Mouse (Mus musculus) MEL (cell line): ENCODE measurements around the gene Smtnl2. TPM values are rescaled to one million over a fixed set of nuclear protein-coding genes. Genes with fewer than 3 reads are reported as not detected.
A peak's percentile ranks its signal among the peaks of the same experiment; 100 is the strongest.

ENCODE experiments used
- DNase-seq: peaks from one replicate; pipeline ENCODE4 v3.0.0; 2011; ENCODE audit warnings: low read depth, low spot score
- H3K27ac ChIP-seq: 2 replicates; pipeline ENCODE4 v1.5.1; 2012; ENCODE audit warnings: low read depth, mild to moderate bottlenecking, control low read depth, low read length, moderate library complexity; ENCODE audit not compliant: control insufficient read depth
- H3K27me3 ChIP-seq, 2 experiments: fragments of 150-350 bp in 1 of 2; sonication (generic) in 1 of 2; 2 replicates each; pipeline ENCODE4 v1.6.1; 2012; ENCODE audit warnings: low read length in 2 of 2, mild to moderate bottlenecking in 2 of 2, improper control_type of control experiment in 1 of 2, moderate library complexity in 1 of 2; ENCODE audit not compliant: insufficient read depth in 2 of 2, control insufficient read depth in 1 of 2
- H3K36me3 ChIP-seq, 2 experiments: 2 replicates each; pipeline ENCODE4 v1.6.1; 2012 to 2014; ENCODE audit warnings: low read length in 2 of 2, improper control_type of control experiment in 1 of 2, inconsistent platforms in 1 of 2, mild to moderate bottlenecking in 1 of 2; ENCODE audit not compliant: insufficient read depth in 2 of 2, control insufficient read depth in 1 of 2
- H3K4me1 ChIP-seq, 2 experiments: fragments of 150-350 bp in 1 of 2; sonication (generic) in 1 of 2; 2 replicates each; pipeline ENCODE4 v1.6.1; 2012; ENCODE audit warnings: low read length in 2 of 2, improper control_type of control experiment in 1 of 2, mild to moderate bottlenecking in 1 of 2; ENCODE audit not compliant: insufficient read depth in 2 of 2, control insufficient read depth in 1 of 2
- H3K4me3 ChIP-seq, 2 experiments: fragments of 150-350 bp in 1 of 2; sonication (generic) in 1 of 2; 2 replicates each; pipeline ENCODE4 v1.5.1; 2012; ENCODE audit warnings: low read depth in 2 of 2, low read length in 2 of 2, mild to moderate bottlenecking in 2 of 2, moderate library complexity in 2 of 2, control low read depth in 1 of 2, improper control_type of control experiment in 1 of 2; ENCODE audit not compliant: control insufficient read depth in 1 of 2, insufficient read depth in 1 of 2
- H3K79me2 ChIP-seq: 2 replicates; pipeline ENCODE4 v1.6.1; 2012; ENCODE audit warnings: mild to moderate bottlenecking, low read length, moderate library complexity; ENCODE audit not compliant: control insufficient read depth, poor library complexity, insufficient read depth
- H3K9ac ChIP-seq: 2 replicates; pipeline ENCODE4 v1.6.1; 2012; ENCODE audit warnings: low read depth, mild to moderate bottlenecking, control low read depth, low read length, moderate library complexity; ENCODE audit not compliant: control insufficient read depth, poor library complexity, severe bottlenecking
- H3K9me3 ChIP-seq: fragments of 150-350 bp; sonication (generic); replicated peaks from 2 replicates; pipeline ENCODE4 v1.6.1; 2012; ENCODE audit warnings: mild to moderate bottlenecking, low read length, improper control_type of control experiment, moderate library complexity; ENCODE audit not compliant: insufficient read depth
- CHD1 ChIP-seq: IDR thresholded peaks from 2 replicates; pipeline ENCODE4 v1.6.1; 2012; ENCODE audit warnings: low read depth, mild to moderate bottlenecking, inconsistent platforms, low read length, improper control_type of control experiment
- CHD2 ChIP-seq: IDR thresholded peaks from 2 replicates; pipeline ENCODE4 v1.6.1; 2011; ENCODE audit warnings: low read length, improper control_type of control experiment
- ELF1 ChIP-seq: IDR thresholded peaks from 2 replicates; pipeline ENCODE4 v1.6.1; 2014; ENCODE audit warnings: low read depth, mild to moderate bottlenecking, inconsistent platforms, low read length, improper control_type of control experiment, moderate library complexity
- HCFC1 ChIP-seq: IDR thresholded peaks from 2 replicates; pipeline ENCODE4 v1.6.1; 2012; ENCODE audit warnings: low read depth, mild to moderate bottlenecking, inconsistent platforms, low read length, improper control_type of control experiment, moderate library complexity
- MEF2A ChIP-seq: IDR thresholded peaks from 2 replicates; pipeline ENCODE4 v1.6.1; 2014; ENCODE audit warnings: low read depth, mild to moderate bottlenecking, inconsistent platforms, low read length, improper control_type of control experiment; ENCODE audit not compliant: poor library complexity, insufficient replicate concordance, severe bottlenecking; ENCODE audit errors: extremely low read depth
- NELFE ChIP-seq: IDR thresholded peaks from 2 replicates; pipeline ENCODE4 v1.6.1; 2011; ENCODE audit warnings: low read depth, low read length, improper control_type of control experiment
- NRF1 ChIP-seq: IDR thresholded peaks from 2 replicates; pipeline ENCODE4 v1.6.1; 2014; ENCODE audit warnings: low read depth, mild to moderate bottlenecking, inconsistent platforms, low read length, improper control_type of control experiment, moderate library complexity; ENCODE audit not compliant: poor library complexity, insufficient read depth, severe bottlenecking
- POLR2A ChIP-seq, 2 experiments: IDR thresholded peaks; 2 replicates each; pipeline ENCODE4 v1.6.1; 2011 to 2012; ENCODE audit warnings: low read length in 2 of 2, mild to moderate bottlenecking in 2 of 2, control low read depth in 1 of 2, improper control_type of control experiment in 1 of 2, low read depth in 1 of 2, moderate library complexity in 1 of 2; ENCODE audit not compliant: control insufficient read depth in 1 of 2, insufficient read depth in 1 of 2, poor library complexity in 1 of 2
- POLR2AphosphoS2 ChIP-seq: IDR thresholded peaks from 2 replicates; pipeline ENCODE4 v1.6.1; 2011; ENCODE audit warnings: low read length, improper control_type of control experiment
- POLR2AphosphoS5 ChIP-seq: IDR thresholded peaks from 2 replicates; pipeline ENCODE4 v1.6.1; 2012; ENCODE audit warnings: low read depth, borderline replicate concordance, mild to moderate bottlenecking, inconsistent platforms, low read length, moderate library complexity, mixed read lengths
- SMC3 ChIP-seq: IDR thresholded peaks from 2 replicates; pipeline ENCODE4 v1.6.1; 2011; ENCODE audit warnings: low read depth, low read length, improper control_type of control experiment
- TBP ChIP-seq: IDR thresholded peaks from 2 replicates; pipeline ENCODE4 v1.8.0; 2011; ENCODE audit warnings: low read depth, low read length, improper control_type of control experiment
- ZNF384 ChIP-seq: IDR thresholded peaks from 2 replicates; pipeline ENCODE4 v1.6.1; 2012; ENCODE audit warnings: low read depth, mild to moderate bottlenecking, inconsistent platforms, low read length, improper control_type of control experiment
- polyA plus RNA-seq, 2 experiments: library from polyadenylated mRNA; stranded (reverse) in 1 of 2; unstranded in 1 of 2; fragments of >175 nt in 1 of 2; fragments of >200 nt in 1 of 2; gene quantifications; 2 replicates each; pipeline versions ENCODE4 v1.2.1 to v1.2.4; 2012; ENCODE audit warnings: low replicate concordance in 2 of 2, low read depth in 1 of 2; ENCODE audit not compliant: insufficient read length in 2 of 2, insufficient read depth in 1 of 2, missing spikeins in 1 of 2
- total RNA-seq: library from RNA; depleted of rRNA; stranded (reverse); fragments of 300-350 nt; gene quantifications from 2 replicates; pipeline ENCODE4 v1.2.3, GENCODE M21; 2012

Smtnl2 gene
- total and polyA plus RNA-seq, 3 experiments = 10.2 to 10.9 TPM; not detected in 1

DNA sequence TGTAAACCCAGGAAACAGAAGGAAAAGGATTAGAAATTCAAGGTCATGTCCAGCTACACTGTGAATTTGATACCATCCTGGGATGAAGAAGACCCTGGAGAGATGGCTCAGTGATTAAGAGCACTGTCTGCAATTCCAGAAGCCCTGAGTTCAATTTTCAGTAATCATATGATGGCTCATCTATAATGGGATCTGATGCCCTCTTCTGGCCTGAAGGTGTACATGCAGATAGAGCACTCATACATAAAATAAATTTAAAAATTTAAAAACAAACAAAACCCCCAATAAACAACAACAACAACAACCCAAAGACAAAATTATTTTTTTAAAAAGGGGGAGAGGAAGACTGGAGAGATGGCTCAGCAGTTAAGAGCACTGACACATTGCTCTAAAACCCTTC, 15.4 kb upstream of the Smtnl2 start (continued):
- no peak for TF ChIP-seq MEF2A

DNA sequence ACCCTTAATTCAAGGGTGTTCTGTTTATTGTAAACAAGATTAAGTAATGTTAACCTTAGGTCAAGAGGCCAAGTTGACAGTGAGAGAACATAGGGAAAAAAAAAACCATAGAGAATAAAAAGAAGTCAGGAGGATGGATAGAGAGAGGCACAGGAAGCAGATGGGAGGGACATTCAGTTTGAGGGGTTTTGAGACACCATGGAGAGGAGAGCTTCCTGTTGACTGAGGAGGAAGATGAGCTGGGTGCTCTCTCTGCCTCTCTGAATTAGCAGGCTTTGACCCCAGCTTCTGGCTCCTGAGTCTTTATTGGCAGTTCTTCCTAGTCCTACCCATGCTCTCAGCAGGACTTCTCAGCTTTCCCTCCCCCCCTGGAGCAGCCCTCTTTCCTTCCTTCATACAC, 13.7 kb upstream of the Smtnl2 start:
- Histone ChIP-seq H3K9ac (peak overlapping the region; percentile 52), H3K79me2 (no peaks in the 10 kb centered on the region), H3K27me3 (no peaks in the 10 kb centered on the region), H3K4me1 (peaks cover 4 to 16% of the 10 kb centered on the region in 2 experiments), H3K27ac (no peak overlapping the region), H3K4me3 (peak overlapping the region; percentile 30 to 49; a peak in 3 of 4 replicates), H3K9me3 (no peaks in the 10 kb centered on the region), H3K36me3 (peaks cover 0 to 6% of the 10 kb centered on the region in 2 experiments; a peak in 2 of 4 replicates)
- DNase-seq = peak; percentile 81
- TF ChIP-seq TBP (peak; percentile 84), HCFC1 (peak; percentile 79), ELF1 (0 out of 2 replicates have a peak, but pooled peaks have one; percentile 34), ZNF384 (peak; percentile 76), NELFE (peak; percentile 43; the same call in 1 of the 2 replicates), POLR2A (IDR thresholded peaks at IDR 0.05; ENCODE audit: control insufficient read depth in 1 of 2, insufficient read depth in 1 of 2, low read depth in 1 of 2, low read length in 2 of 2, poor library complexity in 1 of 2) (peak in 1 of 2 experiments; percentile 50; a peak in 2 of 4 replicates), CHD2 (no peak), SMC3 (no peak)
- TF ChIP-seq, all 39 proteins: peak for 6

DNA sequence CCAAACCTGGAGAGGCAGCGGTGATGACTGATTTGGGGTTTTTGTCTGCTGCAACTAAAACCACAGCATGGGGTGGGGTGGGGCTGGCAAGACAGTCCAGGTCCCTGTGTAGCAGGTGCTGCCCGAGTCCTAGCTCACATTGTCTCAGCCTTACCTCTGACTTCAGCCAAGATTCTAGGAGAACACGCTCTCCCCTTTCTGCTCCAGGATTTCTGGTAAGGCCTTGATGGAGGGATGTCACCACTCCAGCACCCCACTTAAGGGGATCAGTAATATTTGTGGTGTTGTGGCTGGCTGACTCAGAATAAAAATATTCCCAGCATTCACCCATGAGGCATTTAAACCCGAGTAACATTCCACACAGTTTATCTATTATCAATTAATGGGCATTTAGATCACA, 12.2 kb upstream of the Smtnl2 start:
- Histone ChIP-seq H3K79me2 (no peaks in the 10 kb centered on the region), H3K9ac (no peak overlapping the region), H3K4me3 (no peak overlapping the region), H3K27ac (no peak overlapping the region), H3K27me3 (no peaks in the 10 kb centered on the region), H3K36me3 (peaks cover 0 to 6% of the 10 kb centered on the region in 2 experiments; a peak in 2 of 4 replicates), H3K9me3 (no peaks in the 10 kb centered on the region)
- no peak for DNase-seq
- TF ChIP-seq POLR2AphosphoS2 (no peak), NRF1 (no peak), HCFC1 (no peak), POLR2AphosphoS5 (no peak), CHD1 (no peak), CHD2 (no peak)
- TF ChIP-seq, all 39 proteins: peak for 0
- H3K4me1 ChIP-seq = peaks cover 4 to 16% of the 10 kb centered on the region in 2 experiments
